Mouse (Mus musculus) adipocyte (in vitro differentiated cells): ENCODE measurements around the gene Zc3h6.

Experiments
- DNase-seq: peaks from one replicate; pipeline ENCODE4 v3.0.0-alpha.2; 2016; ENCODE audit warnings: low spot score

The Zc3h6 gene

GRCm38 (mm10) chr2:129035381-129035780, 68.2 kb downstream of the Zc3h6 start:
- DNase-seq = no peak

GRCm38 (mm10) chr2:129038426-129038936, 71.3 kb downstream of the Zc3h6 start:
- DNase-seq = no peak

GRCm38 (mm10) chr2:129038937-129039631, 71.9 kb downstream of the Zc3h6 start:
- DNase-seq = no peak

- peak; percentile 26 for DNase-seq
Observed at GRCm38 (mm10) chr2:129040567-129040966, 73.4 kb downstream of the Zc3h6 start.

GRCm38 (mm10) chr2:129046172-129046845, 79.1 kb downstream of the Zc3h6 start:
- DNase-seq = peak; percentile 93

- DNase-seq = peak; percentile 16
Observed at GRCm38 (mm10) chr2:129046846-129047196, 79.6 kb downstream of the Zc3h6 start.

- DNase-seq = no peak
Observed at GRCm38 (mm10) chr2:129047811-129048210, 80.6 kb downstream of the Zc3h6 start, which contains the start of gene Vinac1. TSS of gene Vinac1 (minus strand) at chr2:129048172.

GRCm38 (mm10) chr2:129052451-129052983, 85.3 kb downstream of the Zc3h6 start:
- peak; percentile 10 for DNase-seq

GRCm38 (mm10) chr2:129055741-129056140, 88.5 kb downstream of the Zc3h6 start:
- DNase-seq = no peak

GRCm38 (mm10) chr2:129056597-129056996, 89.4 kb downstream of the Zc3h6 start:
- DNase-seq = no peak

GRCm38 (mm10) chr2:129057256-129057655, 90.1 kb downstream of the Zc3h6 start:
- no peak for DNase-seq

GRCm38 (mm10) chr2:129057920-129058361, 90.7 kb downstream of the Zc3h6 start:
- DNase-seq = no peak

- no peak for DNase-seq
Observed at GRCm38 (mm10) chr2:129061456-129062059, 94.4 kb downstream of the Zc3h6 start.

GRCm38 (mm10) chr2:129065437-129066282, 98.5 kb downstream of the Zc3h6 start, which contains the start of gene Ttl:
TSS of gene Ttl (plus strand) at chr2:129065942.
- DNase-seq = peak; percentile 74

GRCm38 (mm10) chr2:129066326-129066725, 99.1 kb downstream of the Zc3h6 start:
- peak; percentile 69 for DNase-seq
